Mouse (Mus musculus): ENCODE data around the gene Cdk9. TPM values are rescaled to one million over a fixed set of nuclear protein-coding genes. Genes with fewer than 3 reads are reported as not detected.

The Cdk9 gene
- total and polyA plus RNA-seq, 3 experiments, result 30.9 to 125 TPM; not detected in 1

DNA sequence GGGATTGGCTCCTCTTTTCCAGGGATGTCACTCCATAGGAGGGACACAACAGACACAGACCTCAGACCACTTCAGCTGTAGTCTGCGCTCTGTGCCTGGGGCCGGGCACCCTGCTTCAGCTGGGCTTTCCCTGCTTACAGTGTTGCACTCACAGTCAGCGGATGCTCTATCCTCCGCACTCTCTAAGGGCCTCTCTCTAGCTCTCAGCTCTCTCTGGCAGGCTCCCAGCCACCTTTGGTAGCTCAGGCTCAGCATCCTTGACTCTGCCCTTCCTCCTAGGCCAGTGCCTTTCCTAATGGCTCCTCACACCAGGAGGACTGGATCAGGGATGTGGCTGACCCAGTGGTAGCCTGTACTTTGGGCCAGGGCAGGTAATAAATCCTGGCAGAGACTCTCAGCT, 19.0 kb upstream of the Cdk9 start:
- Histone ChIP-seq H3K27ac (ENCODE audit: control insufficient read depth, low read depth, low read length) (no peak overlapping the region), H3K9ac (ENCODE audit: control insufficient read depth, low read depth, low read length, poor library complexity, severe bottlenecking) (no peak overlapping the region), H3K4me1 (ENCODE audit: control insufficient read depth in 1 of 2, insufficient read depth in 2 of 2, low read length in 2 of 2) (peaks cover 0 to 3% of the 10 kb centered on the region in 2 experiments; a peak in 1 of 4 replicates), H3K9me3 (replicated peaks; ENCODE audit: insufficient read depth, low read length) (no peaks in the 10 kb centered on the region), H3K4me3 (ENCODE audit: control insufficient read depth in 1 of 2, insufficient read depth in 1 of 2, low read depth in 2 of 2, low read length in 2 of 2) (no peak overlapping the region), H3K27me3 (ENCODE audit: control insufficient read depth in 1 of 2, insufficient read depth in 2 of 2, low read length in 2 of 2) (no peaks in the 10 kb centered on the region; a peak in 1 of 4 replicates), H3K79me2 (ENCODE audit: control insufficient read depth, insufficient read depth, low read length, poor library complexity) (no peaks in the 10 kb centered on the region), H3K36me3 (ENCODE audit: control insufficient read depth in 1 of 2, insufficient read depth in 2 of 2, low read length in 2 of 2) (no peaks in the 10 kb centered on the region)
- no peak for DNase-seq (ENCODE audit: low read depth, low spot score)
- TF ChIP-seq RCOR1 (IDR thresholded peaks at IDR 0.05; ENCODE audit: low read depth, low read length) (no peak), JUND (IDR thresholded peaks at IDR 0.05; ENCODE audit: low read depth, low read length) (no peak), ZC3H11A (IDR thresholded peaks at IDR 0.05; ENCODE audit: low read depth, low read length) (no peak), POLR2AphosphoS2 (IDR thresholded peaks at IDR 0.05; ENCODE audit: low read length) (no peak), CHD1 (IDR thresholded peaks at IDR 0.05; ENCODE audit: low read depth, low read length) (no peak)

- Histone ChIP-seq H3K4me3 (ENCODE audit: control insufficient read depth in 1 of 2, insufficient read depth in 1 of 2, low read depth in 2 of 2, low read length in 2 of 2) (no peak overlapping the region), H3K9ac (ENCODE audit: control insufficient read depth, low read depth, low read length, poor library complexity, severe bottlenecking) (no peak overlapping the region), H3K27ac (ENCODE audit: control insufficient read depth, low read depth, low read length) (no peak overlapping the region), H3K79me2 (ENCODE audit: control insufficient read depth, insufficient read depth, low read length, poor library complexity) (no peaks in the 10 kb centered on the region), H3K27me3 (ENCODE audit: control insufficient read depth in 1 of 2, insufficient read depth in 2 of 2, low read length in 2 of 2) (no peaks in the 10 kb centered on the region; a peak in 1 of 4 replicates), H3K9me3 (replicated peaks; ENCODE audit: insufficient read depth, low read length) (no peaks in the 10 kb centered on the region), H3K36me3 (ENCODE audit: control insufficient read depth in 1 of 2, insufficient read depth in 2 of 2, low read length in 2 of 2) (no peaks in the 10 kb centered on the region), H3K4me1 (ENCODE audit: control insufficient read depth in 1 of 2, insufficient read depth in 2 of 2, low read length in 2 of 2) (peaks cover 0 to 3% of the 10 kb centered on the region in 2 experiments; a peak in 1 of 4 replicates)
- DNase-seq (ENCODE audit: low read depth, low spot score), result no peak
- TF ChIP-seq ZC3H11A (IDR thresholded peaks at IDR 0.05; ENCODE audit: low read depth, low read length) (no peak), SIN3A (IDR thresholded peaks at IDR 0.05; ENCODE audit: low read length) (no peak), MXI1 (IDR thresholded peaks at IDR 0.05; ENCODE audit: low read depth, low read length) (no peak), POLR2AphosphoS2 (IDR thresholded peaks at IDR 0.05; ENCODE audit: low read length) (no peak), NELFE (IDR thresholded peaks at IDR 0.05; ENCODE audit: low read depth, low read length) (no peak), MYB (IDR thresholded peaks at IDR 0.05; ENCODE audit: low read depth, low read length) (no peak), NRF1 (IDR thresholded peaks at IDR 0.05; ENCODE audit: insufficient read depth, low read depth, low read length, poor library complexity, severe bottlenecking) (no peak), BHLHE40 (IDR thresholded peaks at IDR 0.05; ENCODE audit: borderline replicate concordance, low read depth, low read length) (no peak), MYC (IDR thresholded peaks at IDR 0.05; ENCODE audit: low read depth, low read length) (no peak), MEF2A (IDR thresholded peaks at IDR 0.05; ENCODE audit: extremely low read depth, insufficient replicate concordance, low read depth, low read length, poor library complexity, severe bottlenecking) (no peak), CHD2 (IDR thresholded peaks at IDR 0.05; ENCODE audit: low read length) (no peak), CHD1 (IDR thresholded peaks at IDR 0.05; ENCODE audit: low read depth, low read length) (no peak)
These were observed 18.0 kb upstream of the Cdk9 start for GRCm38 (mm10) chr2:32730854-32731253.

DNA sequence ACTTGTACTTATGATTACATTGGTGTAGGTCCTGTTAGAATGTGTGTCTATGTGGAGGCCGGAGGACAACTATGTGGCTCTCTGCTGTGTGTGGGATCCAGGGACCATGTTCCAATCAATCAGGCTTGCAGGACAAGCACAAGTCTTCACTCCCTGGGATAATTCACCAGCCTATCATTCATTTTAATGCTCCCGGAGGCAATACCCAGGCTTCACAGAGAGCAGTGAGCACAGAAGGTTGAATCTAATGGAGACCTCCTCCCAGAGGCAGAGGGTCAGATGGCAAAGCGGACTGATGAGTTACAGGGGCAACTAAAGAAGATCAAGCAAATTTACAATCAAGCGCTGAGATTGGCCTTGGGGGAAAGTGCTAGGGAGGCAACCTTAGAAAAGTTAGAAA, 16.7 kb upstream of the Cdk9 start:
- Histone ChIP-seq H3K79me2 (ENCODE audit: control insufficient read depth, insufficient read depth, low read length, poor library complexity) (no peaks in the 10 kb centered on the region), H3K9me3 (replicated peaks; ENCODE audit: insufficient read depth, low read length) (no peaks in the 10 kb centered on the region), H3K4me1 (ENCODE audit: control insufficient read depth in 1 of 2, insufficient read depth in 2 of 2, low read length in 2 of 2) (peaks cover 0 to 3% of the 10 kb centered on the region in 2 experiments; a peak in 1 of 4 replicates), H3K4me3 (ENCODE audit: control insufficient read depth in 1 of 2, insufficient read depth in 1 of 2, low read depth in 2 of 2, low read length in 2 of 2) (no peak overlapping the region), H3K36me3 (ENCODE audit: control insufficient read depth in 1 of 2, insufficient read depth in 2 of 2, low read length in 2 of 2) (no peaks in the 10 kb centered on the region), H3K27ac (ENCODE audit: control insufficient read depth, low read depth, low read length) (no peak overlapping the region), H3K27me3 (ENCODE audit: control insufficient read depth in 1 of 2, insufficient read depth in 2 of 2, low read length in 2 of 2) (no peaks in the 10 kb centered on the region; a peak in 1 of 4 replicates), H3K9ac (ENCODE audit: control insufficient read depth, low read depth, low read length, poor library complexity, severe bottlenecking) (no peak overlapping the region)
- no peak for DNase-seq (ENCODE audit: low read depth, low spot score)
- no peak for TF ChIP-seq ETS1 (IDR thresholded peaks at IDR 0.05; ENCODE audit: low read depth, low read length)
- TF ChIP-seq MEF2A (IDR thresholded peaks at IDR 0.05; ENCODE audit: extremely low read depth, insufficient replicate concordance, low read depth, low read length, poor library complexity, severe bottlenecking), result no peak
- TF ChIP-seq JUND (IDR thresholded peaks at IDR 0.05; ENCODE audit: low read depth, low read length), result no peak
- TF ChIP-seq ZNF384 (IDR thresholded peaks at IDR 0.05; ENCODE audit: low read depth, low read length), result no peak
- TF ChIP-seq GATA1 (IDR thresholded peaks at IDR 0.05; ENCODE audit: low read depth, low read length), result no peak
- no peak for TF ChIP-seq ELF1 (IDR thresholded peaks at IDR 0.05; ENCODE audit: low read depth, low read length)
- no peak for TF ChIP-seq USF2 (IDR thresholded peaks at IDR 0.05; ENCODE audit: borderline replicate concordance in 1 of 2, insufficient read depth in 1 of 2, low read depth in 1 of 2, low read length in 2 of 2)
- TF ChIP-seq GABPA (IDR thresholded peaks at IDR 0.05; ENCODE audit: low read depth, low read length), result no peak
- TF ChIP-seq HCFC1 (IDR thresholded peaks at IDR 0.05; ENCODE audit: low read depth, low read length), result no peak
- no peak for TF ChIP-seq POLR2AphosphoS2 (IDR thresholded peaks at IDR 0.05; ENCODE audit: low read length)
- TF ChIP-seq TBP (IDR thresholded peaks at IDR 0.05; ENCODE audit: low read depth, low read length), result no peak
- no peak for TF ChIP-seq MAZ (IDR thresholded peaks at IDR 0.05; ENCODE audit: low read depth, low read length)
- no peak for TF ChIP-seq E2F4 (IDR thresholded peaks at IDR 0.05; ENCODE audit: borderline replicate concordance, low read depth, low read length)
- TF ChIP-seq CHD2 (IDR thresholded peaks at IDR 0.05; ENCODE audit: low read length), result no peak
- no peak for TF ChIP-seq USF1 (IDR thresholded peaks at IDR 0.05; ENCODE audit: low read depth, low read length)
